Mouse (Mus musculus): ENCODE data around the gene Mtch1. TPM values are rescaled to one million over a fixed set of nuclear protein-coding genes. Genes with fewer than 3 reads are reported as not detected.

Gene Mtch1
- total and polyA plus RNA-seq, 3 experiments: 78.7 to 175 (median 101) TPM

- DNase-seq (ENCODE audit: low spot score) (no peak), ATAC-seq (ENCODE audit: extremely low read depth, insufficient number of reproducible peaks, low FRiP score, poor library complexity, severe bottlenecking) (no peak)
- Histone ChIP-seq H3K4me1 (ENCODE audit: insufficient read depth, low read depth, low read length) (no peaks in the 10 kb centered on the region; the same call in 1 of the 2 replicates), H3K9me3 (replicated peaks) (no peaks in the 10 kb centered on the region), H3K4me3 (ENCODE audit: low read depth, low read length) (no peak overlapping the region), H3K36me3 (replicated peaks) (peaks cover 96% of the 10 kb centered on the region), H3K27me3 (ENCODE audit: insufficient read depth, low read length) (no peaks in the 10 kb centered on the region)
- TF ChIP-seq GATA2 (IDR thresholded peaks at IDR 0.05; ENCODE audit: borderline replicate concordance, low read depth, low read length): no peak
- TF ChIP-seq GATA1 (IDR thresholded peaks at IDR 0.05; ENCODE audit: borderline replicate concordance, low read length): no peak
Observed at GRCm38 (mm10) chr17:29297321-29297720, 50.4 kb downstream of the Mtch1 start.

GRCm38 (mm10) chr17:29295835-29296234 is 51.9 kb downstream of the Mtch1 start:
- Histone ChIP-seq H3K4me3 (ENCODE audit: low read depth, low read length) (no peak overlapping the region), H3K27me3 (ENCODE audit: insufficient read depth, low read length) (no peaks in the 10 kb centered on the region), H3K36me3 (replicated peaks) (peaks cover 94% of the 10 kb centered on the region), H3K4me1 (ENCODE audit: insufficient read depth, low read depth, low read length) (peaks cover 7% of the 10 kb centered on the region; the same call in 1 of the 2 replicates), H3K9me3 (replicated peaks) (no peaks in the 10 kb centered on the region)
- no peak for ATAC-seq (ENCODE audit: extremely low read depth, insufficient number of reproducible peaks, low FRiP score, poor library complexity, severe bottlenecking)
- TF ChIP-seq GATA1 (IDR thresholded peaks at IDR 0.05; ENCODE audit: borderline replicate concordance, low read length): no peak
- TF ChIP-seq CTCF (IDR thresholded peaks at IDR 0.05; ENCODE audit: low read depth, low read length): no peak
- no peak for TF ChIP-seq POLR2AphosphoS5 (IDR thresholded peaks at IDR 0.05; ENCODE audit: insufficient replicate concordance, low read depth, low read length)
- TF ChIP-seq TAL1 (conservative IDR thresholded peaks at IDR 0.05; ENCODE audit: low read depth, low read length): no peak
- no peak for TF ChIP-seq GATA2 (IDR thresholded peaks at IDR 0.05; ENCODE audit: borderline replicate concordance, low read depth, low read length)
- no peak for DNase-seq (ENCODE audit: low spot score)

- no peak for TF ChIP-seq GATA1 (IDR thresholded peaks at IDR 0.05; ENCODE audit: borderline replicate concordance, low read length)
- Histone ChIP-seq H3K4me1 (ENCODE audit: insufficient read depth, low read depth, low read length) (peaks cover 7% of the 10 kb centered on the region; the same call in 1 of the 2 replicates), H3K4me3 (ENCODE audit: low read depth, low read length) (no peak overlapping the region), H3K9me3 (replicated peaks) (no peaks in the 10 kb centered on the region), H3K27me3 (ENCODE audit: insufficient read depth, low read length) (no peaks in the 10 kb centered on the region), H3K36me3 (replicated peaks) (peaks cover 91% of the 10 kb centered on the region)
- DNase-seq (ENCODE audit: low spot score) (no peak), ATAC-seq (ENCODE audit: extremely low read depth, insufficient number of reproducible peaks, low FRiP score, poor library complexity, severe bottlenecking) (no peak)
Observed at GRCm38 (mm10) chr17:29293807-29294605, 53.7 kb downstream of the Mtch1 start.

- ATAC-seq (ENCODE audit: extremely low read depth, insufficient number of reproducible peaks, low FRiP score, poor library complexity, severe bottlenecking): no peak
- no peak for TF ChIP-seq TAL1 (conservative IDR thresholded peaks at IDR 0.05; ENCODE audit: low read depth, low read length)
- no peak for TF ChIP-seq GATA1 (IDR thresholded peaks at IDR 0.05; ENCODE audit: borderline replicate concordance, low read length)
- no peak overlapping the region for H3K4me3 ChIP-seq (ENCODE audit: low read depth, low read length)
- H3K9me3 ChIP-seq (replicated peaks): no peaks in the 10 kb centered on the region
- no peak for DNase-seq (ENCODE audit: low spot score)
- peaks cover 92% of the 10 kb centered on the region for H3K36me3 ChIP-seq (replicated peaks)
- no peaks in the 10 kb centered on the region for H3K27me3 ChIP-seq (ENCODE audit: insufficient read depth, low read length)
- H3K4me1 ChIP-seq (ENCODE audit: insufficient read depth, low read depth, low read length): peaks cover 7% of the 10 kb centered on the region; the same call in 1 of the 2 replicates
Observed at GRCm38 (mm10) chr17:29292996-29293395, 54.7 kb downstream of the Mtch1 start.

GRCm38 (mm10) chr17:29291793-29292192 is 55.9 kb downstream of the Mtch1 start:
- Histone ChIP-seq H3K4me1 (ENCODE audit: insufficient read depth, low read depth, low read length) (peaks cover 7% of the 10 kb centered on the region; the same call in 1 of the 2 replicates), H3K9me3 (replicated peaks) (no peaks in the 10 kb centered on the region), H3K36me3 (replicated peaks) (peaks cover 87% of the 10 kb centered on the region), H3K27me3 (ENCODE audit: insufficient read depth, low read length) (no peaks in the 10 kb centered on the region), H3K4me3 (ENCODE audit: low read depth, low read length) (no peak overlapping the region)
- no peak for TF ChIP-seq GATA1 (IDR thresholded peaks at IDR 0.05; ENCODE audit: borderline replicate concordance, low read length)
- TF ChIP-seq TAL1 (conservative IDR thresholded peaks at IDR 0.05; ENCODE audit: low read depth, low read length): no peak
- TF ChIP-seq POLR2AphosphoS5 (IDR thresholded peaks at IDR 0.05; ENCODE audit: insufficient replicate concordance, low read depth, low read length): no peak
- no peak for TF ChIP-seq CTCF (IDR thresholded peaks at IDR 0.05; ENCODE audit: low read depth, low read length)
- TF ChIP-seq GATA2 (IDR thresholded peaks at IDR 0.05; ENCODE audit: borderline replicate concordance, low read depth, low read length): no peak
- ATAC-seq (ENCODE audit: extremely low read depth, insufficient number of reproducible peaks, low FRiP score, poor library complexity, severe bottlenecking): no peak
- DNase-seq (ENCODE audit: low spot score): no peak

GRCm38 (mm10) chr17:29282216-29282952 is 65.3 kb downstream of the Mtch1 start:
- Histone ChIP-seq H3K4me1 (ENCODE audit: insufficient read depth, low read depth, low read length) (0 out of 2 replicates have a peak, but pooled peaks cover 4% of the 10 kb centered on the region), H3K27me3 (ENCODE audit: insufficient read depth, low read length) (no peaks in the 10 kb centered on the region), H3K4me3 (ENCODE audit: low read depth, low read length) (no peak overlapping the region), H3K36me3 (replicated peaks) (peaks cover 91% of the 10 kb centered on the region), H3K9me3 (replicated peaks) (peaks cover 13% of the 10 kb centered on the region)
- no peak for TF ChIP-seq TAL1 (conservative IDR thresholded peaks at IDR 0.05; ENCODE audit: low read depth, low read length)
- no peak for TF ChIP-seq CTCF (IDR thresholded peaks at IDR 0.05; ENCODE audit: low read depth, low read length)
- no peak for TF ChIP-seq POLR2AphosphoS5 (IDR thresholded peaks at IDR 0.05; ENCODE audit: insufficient replicate concordance, low read depth, low read length)
- TF ChIP-seq GATA1 (IDR thresholded peaks at IDR 0.05; ENCODE audit: borderline replicate concordance, low read length): no peak
- TF ChIP-seq GATA2 (IDR thresholded peaks at IDR 0.05; ENCODE audit: borderline replicate concordance, low read depth, low read length): no peak
- no peak for ATAC-seq (ENCODE audit: extremely low read depth, insufficient number of reproducible peaks, low FRiP score, poor library complexity, severe bottlenecking)
- no peak for DNase-seq (ENCODE audit: low spot score)

Other genes starting within 250 kb of the Mtch1 start
- 20.5 and 23.0 TPM in 2 replicates for gene Rab44, start 233.8 kb downstream of the Mtch1 start, total RNA-seq (2014; fragmentation: Nextera tagmentation)
- 67.8 and 72.8 TPM in 2 replicates for gene Rab44, start 233.8 kb downstream of the Mtch1 start, total RNA-seq (2017)
- 11.6 and 13.3 TPM in 2 replicates for gene Rab44, start 233.8 kb downstream of the Mtch1 start, polyA plus RNA-seq (2012)
- 1.2 and 2.1 TPM in 2 replicates for gene Cpne5, start 109.8 kb downstream of the Mtch1 start, total RNA-seq (2014; fragmentation: Nextera tagmentation)
- gene Cpne5, start 109.8 kb downstream of the Mtch1 start, total RNA-seq (2017): 0.64 and 0.71 TPM in 2 replicates
- 21.0 and 25.0 TPM in 2 replicates for gene Cpne5, start 109.8 kb downstream of the Mtch1 start, polyA plus RNA-seq (2012)
- 26.3 and 29.2 TPM in 2 replicates for gene Ppil1, start 83.7 kb downstream of the Mtch1 start, total RNA-seq (2014; fragmentation: Nextera tagmentation)
- gene Ppil1, start 83.7 kb downstream of the Mtch1 start, total RNA-seq (2017): 79.4 and 80.9 TPM in 2 replicates
- gene Ppil1, start 83.7 kb downstream of the Mtch1 start, polyA plus RNA-seq (2012): 59.1 and 91.6 TPM in 2 replicates
- gene BC004004, start 79.1 kb downstream of the Mtch1 start, total RNA-seq (2014; fragmentation: Nextera tagmentation): 68.0 and 85.4 TPM in 2 replicates
- gene BC004004, start 79.1 kb downstream of the Mtch1 start, total RNA-seq (2017): 51.7 TPM in 2 replicates
- 16.0 and 19.8 TPM in 2 replicates for gene BC004004, start 79.1 kb downstream of the Mtch1 start, polyA plus RNA-seq (2012)
- gene Pi16, start 30.3 kb downstream of the Mtch1 start, total RNA-seq (2014; fragmentation: Nextera tagmentation): 1.7 and 2.5 TPM in 2 replicates
- gene Pi16, start 30.3 kb downstream of the Mtch1 start, total RNA-seq (2017): 5.5 and 5.8 TPM in 2 replicates
- 7.5 and 7.6 TPM in 2 replicates for gene Pi16, start 30.3 kb downstream of the Mtch1 start, polyA plus RNA-seq (2012)
- not detected in 2 replicates for gene Fgd2, start 13.0 kb upstream of the Mtch1 start, total RNA-seq (2014; fragmentation: Nextera tagmentation)
- gene Fgd2, start 13.0 kb upstream of the Mtch1 start, total RNA-seq (2017): 0.41 and 0.60 TPM in 2 replicates
- gene Fgd2, start 13.0 kb upstream of the Mtch1 start, polyA plus RNA-seq (2012): 0.08 and 0.22 TPM in 2 replicates
- 151 and 167 TPM in 2 replicates for gene Pim1, start 142.8 kb upstream of the Mtch1 start, total RNA-seq (2014; fragmentation: Nextera tagmentation)
- gene Pim1, start 142.8 kb upstream of the Mtch1 start, total RNA-seq (2017): 174 and 180 TPM in 2 replicates
- gene Pim1, start 142.8 kb upstream of the Mtch1 start, polyA plus RNA-seq (2012): 123 and 154 TPM in 2 replicates
- gene Gm17657, start 201.7 kb upstream of the Mtch1 start, total RNA-seq (2014; fragmentation: Nextera tagmentation): not detected in 2 replicates
- 0.11 TPM in 1 of 2 replicates, not detected in the other for gene Gm17657, start 201.7 kb upstream of the Mtch1 start, total RNA-seq (2017)
- gene Gm17657, start 201.7 kb upstream of the Mtch1 start, polyA plus RNA-seq (2012): not detected in 2 replicates
- 26.7 and 30.2 TPM in 2 replicates for gene Tbc1d22b, start 201.9 kb upstream of the Mtch1 start, total RNA-seq (2014; fragmentation: Nextera tagmentation)
- gene Tbc1d22b, start 201.9 kb upstream of the Mtch1 start, total RNA-seq (2017): 5.3 and 6.0 TPM in 2 replicates
- 24.9 and 26.2 TPM in 2 replicates for gene Tbc1d22b, start 201.9 kb upstream of the Mtch1 start, polyA plus RNA-seq (2012)
- gene Tmem217, start 204.5 kb upstream of the Mtch1 start, total RNA-seq (2014; fragmentation: Nextera tagmentation): 2.9 TPM in 1 of 2 replicates, not detected in the other
- gene Tmem217, start 204.5 kb upstream of the Mtch1 start, total RNA-seq (2017): 0.33 and 0.41 TPM in 2 replicates
- gene Tmem217, start 204.5 kb upstream of the Mtch1 start, polyA plus RNA-seq (2012): 0.11 TPM in 1 of 2 replicates, not detected in the other